Mouse (Mus musculus) liver, embryonic 14.5 days (tissue): ENCODE data around the gene Tceanc.

ENCODE experiments used
- CTCF ChIP-seq: IDR thresholded peaks from 2 replicates; pipeline ENCODE4 v1.5.1; 2016; ENCODE audit warnings: antibody characterized with exemption, low read depth, control low read depth
- EP300 ChIP-seq: IDR thresholded peaks from 2 replicates; pipeline ENCODE4 v1.6.1; 2016; ENCODE audit warnings: antibody characterized with exemption, low read depth

- TF ChIP-seq EP300 = no peak
- no peak for TF ChIP-seq CTCF
Observed at GRCm38 (mm10) chrX:166520782-166521181, 2.4 kb upstream of the Tceanc start.
